Mouse (Mus musculus) testis, adult 2 months (tissue): ENCODE measurements around the gene Senp2. TPM values are rescaled to one million over a fixed set of nuclear protein-coding genes. Genes with fewer than 3 reads are reported as not detected.
A peak's percentile ranks its signal among the peaks of the same experiment; 100 is the strongest.

ENCODE experiments used
- H3K27ac ChIP-seq: fragments of 200-500 bp; 2 replicates; pipeline ENCODE4 v1.5.1; 2012; ENCODE audit warnings: low read depth, low read length; ENCODE audit not compliant: control insufficient read depth, insufficient read depth
- H3K27me3 ChIP-seq: fragments of 200-500 bp; 2 replicates; pipeline ENCODE4 v1.6.1; 2012; ENCODE audit warnings: mild to moderate bottlenecking, low read length, moderate library complexity; ENCODE audit not compliant: control insufficient read depth, insufficient read depth
- H3K36me3 ChIP-seq: fragments of 200-500 bp; 2 replicates; pipeline ENCODE4 v1.6.1; 2012; ENCODE audit warnings: mild to moderate bottlenecking, low read length; ENCODE audit not compliant: control insufficient read depth, insufficient read depth
- H3K4me1 ChIP-seq: fragments of 200-500 bp; 2 replicates; pipeline ENCODE4 v1.6.1; 2012; ENCODE audit warnings: low read length; ENCODE audit not compliant: control insufficient read depth, insufficient read depth
- H3K4me3 ChIP-seq: fragments of 200-500 bp; 2 replicates; pipeline ENCODE4 v1.5.1; 2012; ENCODE audit warnings: low read depth, mild to moderate bottlenecking, low read length, moderate library complexity, mixed read lengths; ENCODE audit not compliant: control insufficient read depth
- CTCF ChIP-seq: fragments of 200-500 bp; IDR thresholded peaks from 2 replicates; pipeline ENCODE4 v1.5.1; 2012; ENCODE audit warnings: low read depth, mild to moderate bottlenecking, inconsistent platforms, low read length, moderate library complexity; ENCODE audit not compliant: control insufficient read depth, insufficient read depth, insufficient replicate concordance
- POLR2A ChIP-seq: fragments of 200-500 bp; IDR thresholded peaks from 2 replicates; pipeline ENCODE4 v1.6.1; 2012; ENCODE audit warnings: low read depth, mild to moderate bottlenecking, inconsistent platforms, low read length, moderate library complexity; ENCODE audit not compliant: control insufficient read depth
- polyA plus RNA-seq: library from polyadenylated mRNA; depleted of rRNA; stranded (reverse); fragments of >200 nt; gene quantifications from 2 replicates; pipeline ENCODE4 v1.2.3, GENCODE M21; 2012

The Senp2 gene
- polyA plus RNA-seq, 1 experiment, result 106 TPM

DNA sequence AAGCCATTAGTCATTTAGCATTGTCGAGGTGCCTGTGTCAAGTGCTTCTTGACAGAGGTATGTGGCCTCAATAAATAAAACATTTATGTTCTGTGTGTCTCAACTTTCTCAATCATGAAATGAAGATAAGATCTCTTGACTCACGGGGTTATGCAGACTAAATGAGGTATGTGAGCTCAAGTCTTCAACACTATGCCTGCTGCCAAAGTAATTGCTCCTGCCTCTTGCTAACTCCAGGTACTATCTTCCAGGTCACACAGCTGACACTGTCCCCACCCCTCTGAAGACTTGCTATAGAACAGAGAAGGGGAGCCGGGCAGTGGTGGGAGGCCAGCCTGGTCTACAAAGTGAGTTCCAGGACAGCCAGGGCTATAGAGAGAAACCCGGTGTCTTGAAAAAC lies 12.9 kb upstream of the Senp2 start:
- Histone ChIP-seq H3K36me3 (no peaks in the 10 kb centered on the region), H3K27ac (no peak overlapping the region), H3K27me3 (no peaks in the 10 kb centered on the region), H3K4me3 (no peak overlapping the region), H3K4me1 (no peaks in the 10 kb centered on the region)
- TF ChIP-seq POLR2A, result no peak
- TF ChIP-seq CTCF, result no peak

DNA sequence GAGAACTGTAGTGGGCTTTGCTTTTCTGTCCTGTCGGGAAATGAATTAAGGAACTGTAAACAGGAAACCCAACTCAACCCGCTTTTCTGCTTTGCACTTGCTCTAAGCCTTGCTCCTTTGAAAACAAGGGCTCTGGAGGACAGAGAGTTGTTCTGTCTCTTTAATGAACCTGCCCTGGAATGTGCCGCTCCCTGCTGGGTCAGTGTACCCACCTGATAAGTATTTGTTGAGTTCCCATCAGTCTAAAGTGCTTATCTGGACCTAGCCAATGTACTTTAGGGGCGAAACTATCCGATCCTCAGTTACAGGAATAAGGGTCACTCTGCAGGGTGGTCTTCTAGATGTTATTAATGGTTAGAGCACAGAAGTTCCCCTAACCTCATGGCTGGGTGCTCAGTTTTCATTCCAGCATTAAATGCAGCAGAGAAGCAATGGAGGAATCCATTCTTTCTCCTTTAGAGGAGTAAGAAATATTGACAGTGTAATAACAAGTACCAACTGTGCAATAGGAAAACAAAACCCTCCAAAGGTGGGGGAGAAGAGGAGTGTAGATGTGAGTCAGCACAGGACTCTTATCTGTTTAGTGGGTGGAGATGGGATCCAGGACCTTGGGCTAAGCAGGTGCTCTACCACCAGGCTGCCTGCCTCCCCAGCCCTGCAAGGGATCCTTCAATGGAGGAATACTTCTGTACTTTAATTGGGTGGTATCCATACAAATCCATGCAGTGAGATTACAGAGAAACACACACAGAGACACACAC lies 12.2 kb upstream of the Senp2 start:
- Histone ChIP-seq H3K4me1 (no peaks in the 10 kb centered on the region), H3K27me3 (no peaks in the 10 kb centered on the region), H3K36me3 (no peaks in the 10 kb centered on the region), H3K4me3 (no peak overlapping the region), H3K27ac (no peak overlapping the region)
- TF ChIP-seq POLR2A (no peak), CTCF (no peak)

DNA sequence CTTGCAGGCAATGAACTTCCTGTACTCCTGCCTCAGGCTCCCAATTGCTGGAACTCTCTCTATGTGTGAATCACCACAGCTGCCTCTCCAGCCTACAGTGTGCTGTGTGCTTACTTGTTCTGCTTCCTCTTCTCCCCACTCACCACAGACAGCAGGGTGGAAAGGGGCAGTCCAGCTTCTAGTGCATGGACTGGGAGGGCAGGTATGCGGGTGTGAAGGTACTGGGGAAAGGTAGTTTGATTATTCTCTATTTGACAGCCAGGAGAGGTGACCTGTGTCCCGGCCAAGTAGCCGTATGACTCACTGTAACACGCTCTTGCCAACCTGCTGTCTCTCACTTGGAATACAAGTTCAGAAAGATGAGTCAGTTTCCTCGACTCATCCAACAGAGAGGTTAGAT lies 11.2 kb upstream of the Senp2 start:
- no peaks in the 10 kb centered on the region for H3K27me3 ChIP-seq
- H3K36me3 ChIP-seq, result no peaks in the 10 kb centered on the region
- no peak overlapping the region for H3K27ac ChIP-seq
- H3K4me3 ChIP-seq, result no peak overlapping the region
- no peak for TF ChIP-seq CTCF
- TF ChIP-seq POLR2A, result no peak
- no peaks in the 10 kb centered on the region for H3K4me1 ChIP-seq

DNA sequence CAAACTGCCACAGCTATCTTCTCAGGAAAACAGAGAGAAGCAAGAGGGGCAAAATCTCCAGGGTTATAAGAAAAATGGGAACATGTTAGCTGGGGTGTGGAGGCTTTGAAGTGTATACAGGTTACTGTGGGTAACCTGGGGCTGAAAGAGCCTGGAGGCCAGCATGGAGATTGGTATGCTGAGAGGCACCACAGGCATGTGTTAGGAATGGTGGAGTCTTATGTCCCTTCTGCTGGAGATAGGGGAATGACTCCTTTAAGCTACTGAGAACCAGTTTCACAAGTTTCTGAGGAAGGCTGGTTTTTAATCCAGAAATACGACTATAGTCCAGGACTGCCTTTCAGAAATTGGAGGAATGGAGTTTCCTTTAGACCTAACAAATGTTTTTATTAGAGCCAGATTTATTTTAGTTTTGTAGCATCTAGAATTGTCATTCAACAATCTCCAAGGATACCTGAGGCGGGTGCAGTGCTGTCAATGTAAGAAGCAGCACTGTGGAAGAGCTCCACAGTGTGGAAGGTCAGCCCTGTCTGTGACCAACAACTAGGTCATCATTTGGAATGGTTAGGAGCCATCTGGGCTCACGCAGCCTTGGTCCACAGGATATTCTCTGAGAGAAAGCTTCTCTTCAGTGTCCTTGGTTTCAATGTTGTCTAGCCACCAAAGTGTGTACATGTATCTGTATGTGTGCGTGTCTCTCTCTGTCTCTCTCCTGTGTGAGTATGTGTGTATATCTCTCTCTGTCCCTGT lies 9.2 kb upstream of the Senp2 start:
- Histone ChIP-seq H3K36me3 (no peaks in the 10 kb centered on the region), H3K27me3 (no peaks in the 10 kb centered on the region), H3K27ac (no peak overlapping the region), H3K4me3 (no peak overlapping the region), H3K4me1 (no peaks in the 10 kb centered on the region)
- TF ChIP-seq CTCF, result no peak
- no peak for TF ChIP-seq POLR2A

DNA sequence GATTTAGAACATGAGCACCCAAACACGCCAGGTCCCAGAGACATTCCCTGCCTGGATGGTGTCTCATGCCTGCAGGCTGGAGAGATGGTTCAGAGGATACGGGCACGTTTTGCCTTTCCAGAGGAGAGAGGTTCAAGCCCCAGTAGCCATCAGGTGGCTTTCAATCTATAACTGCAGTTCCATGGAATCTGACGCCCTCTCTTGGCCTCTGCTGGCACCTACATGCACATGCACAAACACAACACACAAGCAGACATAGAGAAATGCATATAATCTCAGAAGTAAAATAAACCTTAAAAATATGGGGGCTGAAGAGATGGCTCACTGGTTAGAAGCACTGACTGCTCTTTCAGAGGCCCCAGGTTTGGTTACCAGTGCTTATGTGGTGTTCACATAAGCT lies 8.1 kb upstream of the Senp2 start:
- H3K27ac ChIP-seq, result no peak overlapping the region
- no peaks in the 10 kb centered on the region for H3K27me3 ChIP-seq
- H3K4me1 ChIP-seq, result no peaks in the 10 kb centered on the region
- no peak overlapping the region for H3K4me3 ChIP-seq
- H3K36me3 ChIP-seq, result no peaks in the 10 kb centered on the region
- TF ChIP-seq CTCF, result no peak
- no peak for TF ChIP-seq POLR2A

DNA sequence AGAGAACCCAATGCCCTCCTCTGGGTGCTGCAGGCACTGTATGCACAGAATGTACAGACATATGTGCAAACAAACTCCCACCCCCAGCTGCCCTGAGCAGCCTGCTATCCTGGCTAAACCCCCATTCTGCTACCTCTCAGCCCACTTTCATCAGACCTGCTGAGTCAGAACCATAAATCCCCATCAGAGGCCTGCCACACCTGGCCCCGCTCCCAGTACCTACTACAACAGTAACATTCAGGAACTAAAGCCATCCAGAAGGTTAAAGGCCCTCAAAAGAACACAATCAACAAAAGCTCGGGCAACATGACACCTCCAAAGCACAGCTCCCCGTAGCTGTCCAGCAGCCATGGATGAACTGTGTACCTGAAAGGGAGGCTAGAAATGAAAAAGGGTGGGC lies 7.7 kb upstream of the Senp2 start:
- TF ChIP-seq POLR2A (no peak), CTCF (no peak)
- Histone ChIP-seq H3K27ac (no peak overlapping the region), H3K4me3 (no peak overlapping the region), H3K4me1 (no peaks in the 10 kb centered on the region), H3K27me3 (no peaks in the 10 kb centered on the region), H3K36me3 (no peaks in the 10 kb centered on the region)

DNA sequence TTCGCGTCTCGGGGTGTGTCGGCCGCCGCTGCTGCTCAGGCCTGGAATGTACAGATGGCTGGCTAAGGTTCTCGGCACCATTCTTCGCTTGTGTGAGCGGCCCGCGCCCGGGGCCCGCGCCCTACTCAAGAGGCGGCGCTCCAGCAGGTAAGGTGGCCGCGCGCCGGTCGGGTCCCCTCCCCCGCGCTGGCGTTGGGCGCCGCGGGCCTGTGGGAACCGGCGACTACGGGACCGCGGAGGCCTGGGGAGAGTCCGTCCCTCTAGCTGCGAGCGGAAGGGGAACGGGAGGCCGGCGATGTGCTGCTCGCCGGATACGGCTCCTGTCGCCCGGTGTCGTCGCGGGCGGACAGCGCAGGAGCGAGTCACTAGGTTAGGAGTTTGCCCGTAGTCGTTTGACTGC lies 312 bp downstream of the Senp2 start:
- Histone ChIP-seq H3K4me1 (peaks cover 2% of the 10 kb centered on the region), H3K36me3 (peaks cover 1% of the 10 kb centered on the region; the same call in 1 of the 2 replicates), H3K27me3 (no peaks in the 10 kb centered on the region), H3K27ac (peak overlapping the region; percentile 87), H3K4me3 (peak overlapping the region; percentile 90)
- no peak for TF ChIP-seq CTCF
- no peak; the same call in 1 of the 2 replicates for TF ChIP-seq POLR2A
